Mouse (Mus musculus) forebrain, embryonic 14.5 days (tissue): ENCODE measurements at regions not wholly inside any gene's neighbourhood (a gene's known extent, or its start where the extent isn't known, plus 50 kb on each side); places are given as distances from the start of the nearest gene placed in this dataset.

ENCODE experiments used
- ATAC-seq: fragments of 200-750 bp; cut with Nextera tagmentation; 2 replicates; pipeline ENCODE4 v1.8.0; 2017; ENCODE audit warnings: mild to moderate bottlenecking, moderate library complexity
- DNase-seq: peaks from one replicate; pipeline ENCODE4 v3.0.0-alpha.2; 2015; ENCODE audit warnings: low spot score
- H3K27ac ChIP-seq: fragments of 300-500 bp; sonication (generic); 2 replicates; pipeline ENCODE4 v1.5.1; 2014; ENCODE audit warnings: low read depth, mild to moderate bottlenecking, control low read depth, low read length, moderate library complexity
- H3K27me3 ChIP-seq: fragments of 300-500 bp; sonication (generic); replicated peaks from 2 replicates; pipeline ENCODE4 v1.6.1; 2014; ENCODE audit warnings: low read length, control low read depth, mixed read lengths; ENCODE audit not compliant: control insufficient read depth, insufficient read depth
- H3K36me3 ChIP-seq: fragments of 300-500 bp; sonication (generic); 2 replicates; pipeline ENCODE4 v1.6.1; 2014; ENCODE audit warnings: low read length, control low read depth; ENCODE audit not compliant: control insufficient read depth, insufficient read depth
- H3K4me1 ChIP-seq: fragments of 300-500 bp; sonication (generic); 2 replicates; pipeline ENCODE4 v1.6.1; 2014; ENCODE audit warnings: antibody characterized with exemption, low read length, control low read depth; ENCODE audit not compliant: control insufficient read depth, insufficient read depth
- H3K4me2 ChIP-seq: fragments of 300-500 bp; sonication (generic); 2 replicates; pipeline ENCODE4 v1.6.1; 2014; ENCODE audit warnings: mild to moderate bottlenecking, control low read depth, low read length
- H3K4me3 ChIP-seq: fragments of 300-500 bp; sonication (generic); 2 replicates; pipeline ENCODE4 v1.5.1; 2014; ENCODE audit warnings: low read depth, low read length, control low read depth
- H3K9ac ChIP-seq: fragments of 300-500 bp; sonication (generic); 2 replicates; pipeline ENCODE4 v1.6.1; 2014; ENCODE audit warnings: mild to moderate bottlenecking, low read length, control low read depth, moderate library complexity
- H3K9me3 ChIP-seq: fragments of 300-500 bp; sonication (generic); replicated peaks from 2 replicates; pipeline ENCODE4 v1.6.1; 2016; ENCODE audit warnings: low read length, control low read depth, mixed read lengths; ENCODE audit not compliant: control insufficient read depth
- WGBS: fragments of 180-500 bp; shearing (Covaris S2); extraction: QIAGEN DNeasy Blood & Tissue Kit; methylation state at CpG from one replicate; pipeline ENCODE4 v1.1.7; 2014; 5-methylcytosine and 5-hydroxymethylcytosine counted together

DNA sequence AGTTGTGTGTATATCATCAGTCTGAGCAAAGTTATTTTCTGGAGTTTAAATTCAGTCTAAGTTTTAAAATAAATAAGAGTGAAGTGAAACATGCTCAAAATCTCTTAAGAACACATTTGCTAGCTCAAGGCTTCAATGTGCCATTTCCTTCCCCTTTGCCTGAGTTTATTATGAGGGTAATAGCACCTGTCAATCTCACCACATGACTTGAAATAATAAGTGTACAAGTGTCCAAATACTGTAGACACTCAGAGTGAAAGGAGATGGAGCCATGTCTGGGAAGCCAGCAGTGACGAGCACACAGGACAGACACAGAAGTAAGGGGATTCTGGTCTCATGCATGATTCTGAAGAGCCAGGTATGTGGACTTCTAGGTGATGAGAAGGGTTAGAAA is 72.2 kb upstream of the Oprm1 start:
- Histone ChIP-seq H3K4me2 (no peak overlapping the region), H3K27ac (no peak overlapping the region), H3K27me3 (no peaks in the 10 kb centered on the region), H3K9ac (no peak overlapping the region), H3K9me3 (no peaks in the 10 kb centered on the region), H3K36me3 (no peaks in the 10 kb centered on the region), H3K4me3 (no peak overlapping the region), H3K4me1 (no peaks in the 10 kb centered on the region)
- no peak for DNase-seq
- WGBS = 79% methylated on average over 1 of the region's 1 CpGs
- no peak for ATAC-seq
